Mouse (Mus musculus): ENCODE results near the gene Aqp9.

DNA sequence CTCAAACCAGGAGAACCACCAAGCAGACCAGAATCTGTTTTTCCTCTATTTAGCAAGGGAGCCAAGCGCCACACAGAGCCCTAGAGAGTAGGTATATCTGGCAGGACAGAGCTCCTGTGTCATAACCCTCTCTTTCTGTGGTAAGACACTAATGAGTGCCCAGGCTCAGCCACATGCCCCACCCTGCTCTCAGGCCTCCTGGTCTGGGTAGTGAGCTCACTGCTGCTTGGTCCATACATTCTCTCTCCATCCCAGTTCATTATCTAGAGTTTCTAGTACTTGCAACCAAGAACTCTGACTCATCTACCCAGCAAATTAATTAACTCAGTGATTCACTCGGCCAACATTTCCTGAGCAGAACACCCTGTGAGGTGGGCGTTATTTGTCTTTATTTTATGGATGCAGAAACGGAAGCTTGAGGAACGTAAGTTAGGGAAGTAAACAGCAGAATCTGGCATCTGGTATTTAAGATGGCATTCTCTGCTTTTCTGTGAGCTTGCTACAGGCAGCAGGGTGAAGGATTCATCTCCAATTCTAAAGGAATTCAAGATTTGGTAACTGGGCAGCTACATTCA is 91.1 kb downstream of the Aqp9 start:
- no peak for TF ChIP-seq CTCF (IDR thresholded peaks at IDR 0.05; ENCODE audit: borderline replicate concordance, extremely low read depth, insufficient read depth, insufficient read length)
- TF ChIP-seq POLR2A (IDR thresholded peaks at IDR 0.05; ENCODE audit: borderline replicate concordance, extremely low read depth, insufficient read depth, insufficient read length, poor library complexity, severe bottlenecking) = no peak

Data from brain, embryonic 14.5 days (tissue).